Mouse (Mus musculus): ENCODE data around the gene Bach1. TPM values are rescaled to one million over a fixed set of nuclear protein-coding genes. Genes with fewer than 3 reads are reported as not detected.

The Bach1 gene
- polyA plus RNA-seq, 1 experiment from 2014 or later, result 13.1 TPM

DNA sequence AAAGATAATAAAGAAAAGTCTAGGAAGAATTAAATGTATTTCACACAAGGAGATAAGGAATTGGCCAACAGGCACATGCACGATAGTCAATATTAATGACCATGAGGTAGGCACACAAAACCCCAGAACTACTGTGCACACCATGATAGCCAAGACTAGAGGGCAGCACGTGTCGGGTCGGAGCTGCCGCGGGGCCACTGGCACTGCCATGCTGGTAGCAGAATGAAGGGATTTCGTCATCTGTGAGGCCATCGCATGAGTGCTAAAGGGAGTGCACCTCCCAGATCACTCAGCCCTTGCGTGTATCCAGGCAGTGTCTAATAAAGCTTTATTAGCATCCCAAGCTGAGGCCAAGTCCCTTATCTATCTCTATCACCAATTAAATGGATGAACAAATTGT, 11.2 kb downstream of the Bach1 start:
- Histone ChIP-seq H3K4me2 (replicated peaks; ENCODE audit: low read depth, low read length) (no peak overlapping the region), H3K9me3 (ENCODE audit: low read length) (no peaks in the 10 kb centered on the region), H3K36me3 (ENCODE audit: insufficient read depth, low read length) (no peaks in the 10 kb centered on the region), H3K4me1 (ENCODE audit: insufficient read depth, low read depth, low read length) (peaks cover 43% of the 10 kb centered on the region), H3K4me3 (ENCODE audit: low read depth, low read length) (no peak overlapping the region), H3K27me3 (replicated peaks; ENCODE audit: insufficient read depth, low read length) (no peaks in the 10 kb centered on the region), H3K27ac (ENCODE audit: low read length) (no peak overlapping the region), H3K9ac (replicated peaks; ENCODE audit: low read depth) (no peak overlapping the region)
- TF ChIP-seq CTCF (IDR thresholded peaks at IDR 0.05) (no peak), EP300 (IDR thresholded peaks at IDR 0.05) (no peak)
- WGBS, result 88% methylated on average over 9 of the region's 9 CpGs
- DNase-seq (ENCODE audit: low spot score) (no peak), ATAC-seq (no peak)

DNA sequence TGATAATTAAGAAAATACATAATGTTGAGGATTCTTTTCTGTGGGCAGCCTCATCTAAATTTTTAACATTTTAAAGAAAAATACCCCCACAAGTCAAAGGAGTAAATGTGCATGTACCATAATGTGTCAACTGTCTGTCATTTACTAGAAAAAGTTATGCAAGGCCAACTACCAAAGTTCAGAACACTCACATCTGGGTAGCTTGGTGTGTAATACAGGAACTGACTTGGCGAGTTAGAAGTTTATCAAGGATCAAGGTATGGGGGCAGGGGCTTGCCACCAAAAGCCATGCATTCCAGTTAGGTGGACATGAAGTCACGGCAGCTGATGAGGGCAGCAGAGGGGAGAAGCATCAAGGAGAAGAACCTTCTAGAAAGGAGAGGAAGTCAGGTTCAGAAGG, 13.2 kb downstream of the Bach1 start:
- WGBS, result 78% methylated on average over 2 of the region's 2 CpGs
- no peak for DNase-seq (ENCODE audit: low spot score)

DNA sequence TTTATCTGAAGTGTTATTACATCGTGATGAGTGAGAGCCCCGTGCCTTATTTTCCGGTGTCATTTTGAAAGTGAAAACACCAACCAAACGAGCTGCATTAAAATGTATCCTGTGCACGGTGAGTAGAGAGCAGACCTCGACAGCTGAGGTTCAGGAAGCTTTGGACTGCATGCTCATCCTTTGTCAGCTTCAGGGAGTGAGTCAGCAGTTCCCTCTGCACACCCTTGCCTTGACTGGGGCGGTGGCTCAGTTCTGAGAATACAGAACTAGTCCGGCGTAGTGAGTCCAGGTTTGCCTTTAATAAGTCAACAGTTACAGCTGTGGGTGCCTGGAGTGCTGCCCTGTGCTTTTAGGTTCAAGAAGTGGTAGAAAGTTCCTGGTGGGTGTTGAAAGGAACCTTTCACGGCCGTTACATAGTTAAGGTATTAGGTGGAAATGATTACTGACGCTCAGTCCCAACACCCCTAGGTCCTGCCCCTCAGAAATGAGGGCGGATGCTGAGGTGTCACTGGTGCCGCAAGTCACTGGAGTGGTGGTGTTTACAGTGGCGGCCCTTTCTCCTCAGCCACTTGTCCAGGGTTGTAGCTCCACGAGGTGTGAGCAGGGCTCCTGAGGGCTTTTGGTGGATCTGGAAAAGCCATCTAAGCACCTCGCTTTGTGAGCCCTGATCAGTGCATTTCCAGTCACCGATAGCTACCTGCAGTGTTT, 14.4 kb downstream of the Bach1 start:
- H3K4me1 ChIP-seq (ENCODE audit: insufficient read depth, low read depth, low read length), result peaks cover 40% of the 10 kb centered on the region
- TF ChIP-seq EP300 (IDR thresholded peaks at IDR 0.05) (no peak), CTCF (IDR thresholded peaks at IDR 0.05) (no peak)

More for the DNA sequence above, 13.2 kb downstream of the Bach1 start:
- Histone ChIP-seq H3K9me3 (ENCODE audit: low read length) (no peaks in the 10 kb centered on the region), H3K4me3 (ENCODE audit: low read depth, low read length) (no peak overlapping the region), H3K27me3 (replicated peaks; ENCODE audit: insufficient read depth, low read length) (no peaks in the 10 kb centered on the region), H3K4me1 (ENCODE audit: insufficient read depth, low read depth, low read length) (peaks cover 36% of the 10 kb centered on the region), H3K27ac (ENCODE audit: low read length) (no peak overlapping the region), H3K9ac (replicated peaks; ENCODE audit: low read depth) (no peak overlapping the region), H3K36me3 (ENCODE audit: insufficient read depth, low read length) (no peaks in the 10 kb centered on the region), H3K4me2 (replicated peaks; ENCODE audit: low read depth, low read length) (no peak overlapping the region)
- TF ChIP-seq EP300 (IDR thresholded peaks at IDR 0.05) (no peak), CTCF (IDR thresholded peaks at IDR 0.05) (no peak)
- no peak for ATAC-seq

DNA sequence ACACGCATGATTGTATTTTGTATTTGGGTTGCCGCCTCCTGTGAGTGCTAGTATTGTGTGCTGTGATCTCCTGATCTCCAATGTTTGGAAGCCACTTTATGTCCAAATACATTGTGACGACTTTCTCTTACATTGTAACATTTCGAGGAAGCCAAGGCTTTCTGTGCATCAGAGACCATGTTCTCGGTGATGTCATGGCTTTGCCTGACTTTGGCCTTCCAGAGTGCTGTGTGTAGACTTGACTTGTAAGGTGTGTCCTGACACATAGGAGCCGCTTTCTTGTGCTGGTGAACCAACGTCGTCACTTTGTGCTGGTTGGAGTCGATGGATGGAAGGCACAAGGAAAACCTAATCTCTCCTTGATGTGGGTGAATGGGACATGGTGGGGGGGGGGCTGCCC, 15.8 kb downstream of the Bach1 start:
- H3K27me3 ChIP-seq (replicated peaks; ENCODE audit: insufficient read depth, low read length), result no peaks in the 10 kb centered on the region
- ATAC-seq (no peak), DNase-seq (ENCODE audit: low spot score) (no peak)
- TF ChIP-seq EP300 (IDR thresholded peaks at IDR 0.05) (no peak), CTCF (IDR thresholded peaks at IDR 0.05) (no peak)
- no peaks in the 10 kb centered on the region for H3K9me3 ChIP-seq (ENCODE audit: low read length)
- H3K27ac ChIP-seq (ENCODE audit: low read length), result 0 out of 2 replicates have a peak overlapping the region, but pooled peaks have one; percentile 51
- no peak overlapping the region for H3K4me3 ChIP-seq (ENCODE audit: low read depth, low read length)
- WGBS, result 83% methylated on average over 9 of the region's 9 CpGs
- H3K4me2 ChIP-seq (replicated peaks; ENCODE audit: low read depth, low read length), result no peak overlapping the region
- H3K4me1 ChIP-seq (ENCODE audit: insufficient read depth, low read depth, low read length), result peaks cover 35% of the 10 kb centered on the region
- H3K9ac ChIP-seq (replicated peaks; ENCODE audit: low read depth), result no peak overlapping the region
- H3K36me3 ChIP-seq (ENCODE audit: insufficient read depth, low read length), result no peaks in the 10 kb centered on the region

More for the DNA sequence above, 14.4 kb downstream of the Bach1 start:
- Histone ChIP-seq H3K9ac (replicated peaks; ENCODE audit: low read depth) (no peak overlapping the region), H3K4me3 (ENCODE audit: low read depth, low read length) (no peak overlapping the region), H3K36me3 (ENCODE audit: insufficient read depth, low read length) (no peaks in the 10 kb centered on the region), H3K27ac (ENCODE audit: low read length) (peak overlapping the region; percentile 54), H3K27me3 (replicated peaks; ENCODE audit: insufficient read depth, low read length) (no peaks in the 10 kb centered on the region), H3K9me3 (ENCODE audit: low read length) (no peaks in the 10 kb centered on the region), H3K4me2 (replicated peaks; ENCODE audit: low read depth, low read length) (peak overlapping the region; percentile 28; the same call in 1 of the 2 replicates)
- ATAC-seq, result peak; percentile 44
- 42% methylated on average over 18 of the region's 18 CpGs for WGBS
- peak; percentile 81 for DNase-seq (ENCODE audit: low spot score)

DNA sequence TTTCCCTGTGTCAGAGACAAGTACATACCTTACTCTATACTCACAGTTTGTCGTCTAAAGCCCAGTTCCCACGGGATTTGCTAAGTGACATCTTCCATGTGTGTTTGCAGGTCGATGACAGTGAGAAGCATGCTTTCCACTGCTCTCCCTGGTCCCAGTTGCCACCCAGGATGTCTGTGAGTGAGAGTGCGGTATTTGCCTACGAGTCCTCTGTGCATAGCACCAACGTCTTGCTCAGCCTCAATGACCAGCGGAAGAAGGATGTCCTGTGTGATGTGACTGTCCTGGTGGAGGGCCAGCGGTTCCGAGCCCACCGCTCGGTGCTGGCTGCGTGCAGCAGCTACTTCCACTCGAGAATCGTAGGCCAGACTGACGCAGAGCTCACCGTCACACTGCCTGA, 16.5 kb downstream of the Bach1 start:
- peaks cover 32% of the 10 kb centered on the region for H3K4me1 ChIP-seq (ENCODE audit: insufficient read depth, low read depth, low read length)

DNA sequence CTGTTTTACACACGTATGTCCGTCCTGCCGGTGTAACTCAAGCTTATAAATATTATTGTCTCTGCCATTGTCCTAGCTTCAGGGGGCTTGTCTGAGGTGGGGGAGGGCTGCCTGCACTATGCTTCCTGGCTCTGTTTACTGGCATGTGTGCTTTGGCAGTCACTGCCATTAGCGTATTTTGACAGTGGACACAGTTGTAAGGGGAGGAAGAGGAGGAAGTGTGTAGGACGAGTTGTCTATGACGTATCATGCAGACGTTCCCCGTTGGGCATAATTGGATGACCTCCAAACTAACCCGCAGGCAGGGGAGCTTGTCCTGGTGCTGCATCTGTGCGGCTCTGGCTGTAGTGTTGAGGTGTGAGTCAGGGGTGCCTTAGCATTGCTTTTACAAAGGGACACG, 17.5 kb downstream of the Bach1 start:
- H3K9ac ChIP-seq (replicated peaks; ENCODE audit: low read depth), result no peak overlapping the region
- DNase-seq (ENCODE audit: low spot score) (peak; percentile 66), ATAC-seq (peak; percentile 83)
- peaks cover 4% of the 10 kb centered on the region; the same call in 1 of the 2 replicates for H3K36me3 ChIP-seq (ENCODE audit: insufficient read depth, low read length)
- no peak overlapping the region for H3K4me2 ChIP-seq (replicated peaks; ENCODE audit: low read depth, low read length)
- WGBS, result 40% methylated on average over 11 of the region's 11 CpGs
- peak overlapping the region; percentile 34; the same call in 1 of the 2 replicates for H3K27ac ChIP-seq (ENCODE audit: low read length)
- no peaks in the 10 kb centered on the region for H3K27me3 ChIP-seq (replicated peaks; ENCODE audit: insufficient read depth, low read length)
- TF ChIP-seq EP300 (IDR thresholded peaks at IDR 0.05) (peak; percentile 91; the same call in 1 of the 2 replicates), CTCF (IDR thresholded peaks at IDR 0.05) (no peak)
- H3K9me3 ChIP-seq (ENCODE audit: low read length), result no peaks in the 10 kb centered on the region
- H3K4me3 ChIP-seq (ENCODE audit: low read depth, low read length), result no peak overlapping the region
- peaks cover 32% of the 10 kb centered on the region for H3K4me1 ChIP-seq (ENCODE audit: insufficient read depth, low read depth, low read length)

More for the DNA sequence above, 16.5 kb downstream of the Bach1 start:
- H3K36me3 ChIP-seq (ENCODE audit: insufficient read depth, low read length), result no peaks in the 10 kb centered on the region
- peak overlapping the region; percentile 34 for H3K27ac ChIP-seq (ENCODE audit: low read length)
- no peak overlapping the region for H3K9ac ChIP-seq (replicated peaks; ENCODE audit: low read depth)
- no peak overlapping the region for H3K4me3 ChIP-seq (ENCODE audit: low read depth, low read length)
- WGBS, result 74% methylated on average over 16 of the region's 16 CpGs
- no peaks in the 10 kb centered on the region for H3K27me3 ChIP-seq (replicated peaks; ENCODE audit: insufficient read depth, low read length)
- TF ChIP-seq CTCF (IDR thresholded peaks at IDR 0.05) (no peak), EP300 (IDR thresholded peaks at IDR 0.05) (no peak)
- DNase-seq (ENCODE audit: low spot score) (no peak), ATAC-seq (no peak)
- 0 out of 2 replicates have a peak overlapping the region, but pooled peaks have one; percentile 0 for H3K4me2 ChIP-seq (replicated peaks; ENCODE audit: low read depth, low read length)
- H3K9me3 ChIP-seq (ENCODE audit: low read length), result no peaks in the 10 kb centered on the region
